Mouse (Mus musculus): ENCODE data around the gene Anpep. TPM values are rescaled to one million over a fixed set of nuclear protein-coding genes. Genes with fewer than 3 reads are reported as not detected.

The Anpep gene
- 4.7 and 5.6 TPM in 2 replicates for polyA plus RNA-seq (2012; rRNA removed)

- no peak within 1 kb of the TSS for H3K27ac ChIP-seq (ENCODE audit: insufficient read depth, low read length)
- H3K4me3 ChIP-seq (ENCODE audit: insufficient read depth, low read length): no peak within 1 kb of the TSS
- TF ChIP-seq CTCF (IDR thresholded peaks at IDR 0.05; ENCODE audit: extremely low read depth, insufficient read depth, low read length): no peak
- no peak for TF ChIP-seq POLR2A (IDR thresholded peaks at IDR 0.05; ENCODE audit: extremely low read depth, insufficient read depth, low read length)
- no peaks in the 10 kb centered on the region for H3K4me1 ChIP-seq (ENCODE audit: control insufficient read depth, insufficient read depth, low read length)
Observed at GRCm38 (mm10) chr7:79860811-79861210, at the start of gene Anpep. Anpep (minus strand) TSS chr7:79861059.

GRCm38 (mm10) chr7:79907356-79907755, 46.5 kb upstream of the Anpep start:
- Histone ChIP-seq H3K4me3 (ENCODE audit: insufficient read depth, low read length) (no peak overlapping the region), H3K4me1 (ENCODE audit: control insufficient read depth, insufficient read depth, low read length) (no peaks in the 10 kb centered on the region), H3K27ac (ENCODE audit: insufficient read depth, low read length) (no peak overlapping the region)
- TF ChIP-seq CTCF (IDR thresholded peaks at IDR 0.05; ENCODE audit: extremely low read depth, insufficient read depth, low read length): no peak
- no peak for TF ChIP-seq POLR2A (IDR thresholded peaks at IDR 0.05; ENCODE audit: extremely low read depth, insufficient read depth, low read length)

- TF ChIP-seq POLR2A (IDR thresholded peaks at IDR 0.05; ENCODE audit: extremely low read depth, insufficient read depth, low read length) (no peak), CTCF (IDR thresholded peaks at IDR 0.05; ENCODE audit: extremely low read depth, insufficient read depth, low read length) (no peak)
- Histone ChIP-seq H3K4me1 (ENCODE audit: control insufficient read depth, insufficient read depth, low read length) (no peaks in the 10 kb centered on the region), H3K4me3 (ENCODE audit: insufficient read depth, low read length) (no peak overlapping the region), H3K27ac (ENCODE audit: insufficient read depth, low read length) (no peak overlapping the region)
Observed at GRCm38 (mm10) chr7:79906914-79907313, 46.1 kb upstream of the Anpep start.

- TF ChIP-seq CTCF (IDR thresholded peaks at IDR 0.05; ENCODE audit: extremely low read depth, insufficient read depth, low read length): no peak
- TF ChIP-seq POLR2A (IDR thresholded peaks at IDR 0.05; ENCODE audit: extremely low read depth, insufficient read depth, low read length): no peak
- H3K4me1 ChIP-seq (ENCODE audit: control insufficient read depth, insufficient read depth, low read length): no peaks in the 10 kb centered on the region
- no peak overlapping the region for H3K27ac ChIP-seq (ENCODE audit: insufficient read depth, low read length)
- no peak overlapping the region for H3K4me3 ChIP-seq (ENCODE audit: insufficient read depth, low read length)
Observed at GRCm38 (mm10) chr7:79905193-79905592, 44.3 kb upstream of the Anpep start.

GRCm38 (mm10) chr7:79903160-79903792, 42.4 kb upstream of the Anpep start:
- Histone ChIP-seq H3K27ac (ENCODE audit: insufficient read depth, low read length) (no peak overlapping the region), H3K4me3 (ENCODE audit: insufficient read depth, low read length) (no peak overlapping the region), H3K4me1 (ENCODE audit: control insufficient read depth, insufficient read depth, low read length) (no peaks in the 10 kb centered on the region)
- no peak for TF ChIP-seq CTCF (IDR thresholded peaks at IDR 0.05; ENCODE audit: extremely low read depth, insufficient read depth, low read length)
- TF ChIP-seq POLR2A (IDR thresholded peaks at IDR 0.05; ENCODE audit: extremely low read depth, insufficient read depth, low read length): no peak

GRCm38 (mm10) chr7:79900753-79901152, 39.9 kb upstream of the Anpep start:
- no peak overlapping the region for H3K4me3 ChIP-seq (ENCODE audit: insufficient read depth, low read length)
- H3K27ac ChIP-seq (ENCODE audit: insufficient read depth, low read length): no peak overlapping the region
- no peaks in the 10 kb centered on the region for H3K4me1 ChIP-seq (ENCODE audit: control insufficient read depth, insufficient read depth, low read length)
- TF ChIP-seq CTCF (IDR thresholded peaks at IDR 0.05; ENCODE audit: extremely low read depth, insufficient read depth, low read length): no peak
- no peak for TF ChIP-seq POLR2A (IDR thresholded peaks at IDR 0.05; ENCODE audit: extremely low read depth, insufficient read depth, low read length)

- Histone ChIP-seq H3K4me3 (ENCODE audit: insufficient read depth, low read length) (no peak overlapping the region), H3K4me1 (ENCODE audit: control insufficient read depth, insufficient read depth, low read length) (no peaks in the 10 kb centered on the region), H3K27ac (ENCODE audit: insufficient read depth, low read length) (no peak overlapping the region)
- no peak for TF ChIP-seq POLR2A (IDR thresholded peaks at IDR 0.05; ENCODE audit: extremely low read depth, insufficient read depth, low read length)
- TF ChIP-seq CTCF (IDR thresholded peaks at IDR 0.05; ENCODE audit: extremely low read depth, insufficient read depth, low read length): no peak
Observed at GRCm38 (mm10) chr7:79895225-79895624, 34.4 kb upstream of the Anpep start.

- Histone ChIP-seq H3K4me3 (ENCODE audit: insufficient read depth, low read length) (no peak overlapping the region), H3K4me1 (ENCODE audit: control insufficient read depth, insufficient read depth, low read length) (no peaks in the 10 kb centered on the region), H3K27ac (ENCODE audit: insufficient read depth, low read length) (no peak overlapping the region)
- no peak for TF ChIP-seq CTCF (IDR thresholded peaks at IDR 0.05; ENCODE audit: extremely low read depth, insufficient read depth, low read length)
- TF ChIP-seq POLR2A (IDR thresholded peaks at IDR 0.05; ENCODE audit: extremely low read depth, insufficient read depth, low read length): no peak
Observed at GRCm38 (mm10) chr7:79894790-79895189, 33.9 kb upstream of the Anpep start.

- Histone ChIP-seq H3K4me1 (ENCODE audit: control insufficient read depth, insufficient read depth, low read length) (no peaks in the 10 kb centered on the region), H3K4me3 (ENCODE audit: insufficient read depth, low read length) (no peak overlapping the region), H3K27ac (ENCODE audit: insufficient read depth, low read length) (no peak overlapping the region)
- TF ChIP-seq CTCF (IDR thresholded peaks at IDR 0.05; ENCODE audit: extremely low read depth, insufficient read depth, low read length) (no peak), POLR2A (IDR thresholded peaks at IDR 0.05; ENCODE audit: extremely low read depth, insufficient read depth, low read length) (no peak)
Observed at GRCm38 (mm10) chr7:79892576-79893428, 31.9 kb upstream of the Anpep start.

All from cortical plate, adult 2 months (tissue).